Mouse (Mus musculus) megakaryocyte, embryonic 14.5 days (primary cell): ENCODE measurements at regions not wholly inside any gene's neighbourhood (a gene's known extent, or its start where the extent isn't known, plus 50 kb on each side); places are given as distances from the start of the nearest gene placed in this dataset.

Source experiments
- FLI1 ChIP-seq: IDR thresholded peaks from 2 replicates; pipeline ENCODE4 v1.6.1; 2012; ENCODE audit warnings: low read length, inconsistent platforms, mixed read lengths
- GATA1 ChIP-seq: IDR thresholded peaks from 3 replicates; pipeline ENCODE4 v1.6.1; 2012; ENCODE audit warnings: mixed read lengths, low read length, inconsistent platforms, borderline replicate concordance

DNA sequence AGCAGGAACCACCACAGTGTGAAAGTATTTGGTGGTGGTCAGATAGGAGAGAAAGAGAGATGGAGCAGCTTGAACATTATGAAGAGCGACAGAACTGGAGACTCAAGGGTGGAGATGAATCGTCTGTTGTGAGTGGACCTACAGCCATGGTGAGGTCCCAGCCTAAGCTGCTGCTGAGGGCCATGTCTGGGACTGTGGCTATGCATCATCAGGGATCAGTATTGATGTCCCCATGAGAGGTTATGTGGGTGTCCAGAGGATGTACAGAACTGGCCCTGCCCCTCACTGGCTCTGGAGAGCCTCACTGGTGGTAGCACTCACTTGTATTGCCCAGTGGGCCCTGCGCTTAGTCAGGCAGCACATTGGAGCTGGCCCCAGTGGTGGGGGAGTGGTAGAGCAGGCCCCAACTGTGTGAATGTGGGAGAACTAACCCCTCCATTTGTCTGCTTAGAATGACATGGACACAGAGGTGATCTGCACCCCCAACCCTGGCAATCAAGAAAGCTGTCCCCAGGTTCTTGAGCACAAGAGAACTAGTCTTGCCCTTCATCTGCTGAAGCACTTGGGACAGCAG lies 64.5 kb upstream of the Otogl start:
- TF ChIP-seq GATA1 (no peak), FLI1 (no peak)
